Mouse (Mus musculus) limb, embryonic 14.5 days (tissue): ENCODE data around the gene Tmem259. TPM values are rescaled to one million over a fixed set of nuclear protein-coding genes. Genes with fewer than 3 reads are reported as not detected.

ENCODE experiments used
- ATAC-seq: fragments of 200-750 bp; cut with Nextera tagmentation; 2 replicates; pipeline ENCODE4 v1.8.0; 2017; ENCODE audit warnings: low read depth, moderate number of reproducible peaks, moderate TSS enrichment; ENCODE audit not compliant: low FRiP score
- DNase-seq: peaks from one replicate; pipeline ENCODE4 v3.0.0-alpha.2; 2015; ENCODE audit warnings: low spot score
- H3K27ac ChIP-seq: fragments of 300-500 bp; sonication (generic); replicated peaks from 2 replicates; pipeline ENCODE4 v1.5.1; 2014; ENCODE audit warnings: low read depth, mild to moderate bottlenecking, low read length, moderate library complexity, mixed read lengths
- H3K27me3 ChIP-seq: fragments of 300-500 bp; sonication (generic); 2 replicates; pipeline ENCODE4 v1.6.1; 2014; ENCODE audit warnings: low read length, mixed read lengths; ENCODE audit not compliant: control insufficient read depth, insufficient read depth
- H3K36me3 ChIP-seq: fragments of 300-500 bp; sonication (generic); 2 replicates; pipeline ENCODE4 v1.6.1; 2014; ENCODE audit warnings: mild to moderate bottlenecking, low read length, moderate library complexity, mixed read lengths; ENCODE audit not compliant: control insufficient read depth, insufficient read depth
- H3K4me1 ChIP-seq: fragments of 300-500 bp; sonication (generic); 2 replicates; pipeline ENCODE4 v1.6.1; 2014; ENCODE audit warnings: antibody characterized with exemption, low read length, mixed read lengths; ENCODE audit not compliant: control insufficient read depth, insufficient read depth
- H3K4me2 ChIP-seq: fragments of 300-500 bp; sonication (generic); replicated peaks from 2 replicates; pipeline ENCODE4 v1.6.1; 2014; ENCODE audit warnings: low read depth, mild to moderate bottlenecking, low read length, moderate library complexity; ENCODE audit not compliant: severe bottlenecking
- H3K4me3 ChIP-seq: fragments of 300-500 bp; sonication (generic); replicated peaks from 2 replicates; pipeline ENCODE4 v1.5.1; 2014; ENCODE audit warnings: low read length
- H3K9ac ChIP-seq: fragments of 300-500 bp; sonication (generic); 2 replicates; pipeline ENCODE4 v1.6.1; 2014; ENCODE audit warnings: mild to moderate bottlenecking, low read depth, low read length, moderate library complexity; ENCODE audit not compliant: severe bottlenecking
- H3K9me3 ChIP-seq: fragments of 300-500 bp; sonication (generic); 2 replicates; pipeline ENCODE4 v1.6.1; 2016; ENCODE audit warnings: low read length; ENCODE audit not compliant: control insufficient read depth
- POLR2A ChIP-seq: fragments of 200-500 bp; IDR thresholded peaks from 2 replicates; pipeline ENCODE4 v1.8.0; 2012; ENCODE audit warnings: inconsistent platforms, mild to moderate bottlenecking, moderate library complexity, borderline replicate concordance; ENCODE audit not compliant: insufficient read depth, insufficient read length; ENCODE audit errors: extremely low read depth
- WGBS: fragments of 180-500 bp; shearing (Covaris S2); extraction: QIAGEN DNeasy Blood & Tissue Kit; methylation state at CpG from one replicate; pipeline ENCODE4 v1.1.7; 2014; 5-methylcytosine and 5-hydroxymethylcytosine counted together
- polyA plus RNA-seq, 2 experiments: library from polyadenylated mRNA; depleted of rRNA in 1 of 2; stranded (reverse) in 1 of 2; unstranded in 1 of 2; fragments of >200 nt; fragmentation: Nextera tagmentation in 1 of 2; extraction: Ambion mirVana in 1 of 2; gene quantifications; 2 replicates each; pipeline versions ENCODE4 v1.2.1 to v1.2.3; 2012 to 2014

Tmem259 gene
- polyA plus RNA-seq, 2 experiments: 24.5 to 260 TPM

GRCm38 (mm10) chr10:79929967-79930825, 53.9 kb downstream of the Tmem259 start:
- H3K9ac ChIP-seq: no peak overlapping the region
- H3K27ac ChIP-seq: no peak overlapping the region
- peaks cover 37% of the 10 kb centered on the region for H3K4me1 ChIP-seq
- WGBS: 87% methylated on average over 18 of the region's 18 CpGs
- H3K36me3 ChIP-seq: peaks cover 38% of the 10 kb centered on the region
- no peak overlapping the region for H3K4me3 ChIP-seq
- no peaks in the 10 kb centered on the region for H3K27me3 ChIP-seq
- ATAC-seq (no peak), DNase-seq (no peak)
- H3K4me2 ChIP-seq: 0 out of 2 replicates have a peak overlapping the region, but pooled peaks have one; percentile 90
- H3K9me3 ChIP-seq: no peaks in the 10 kb centered on the region
- TF ChIP-seq POLR2A: no peak

DNA sequence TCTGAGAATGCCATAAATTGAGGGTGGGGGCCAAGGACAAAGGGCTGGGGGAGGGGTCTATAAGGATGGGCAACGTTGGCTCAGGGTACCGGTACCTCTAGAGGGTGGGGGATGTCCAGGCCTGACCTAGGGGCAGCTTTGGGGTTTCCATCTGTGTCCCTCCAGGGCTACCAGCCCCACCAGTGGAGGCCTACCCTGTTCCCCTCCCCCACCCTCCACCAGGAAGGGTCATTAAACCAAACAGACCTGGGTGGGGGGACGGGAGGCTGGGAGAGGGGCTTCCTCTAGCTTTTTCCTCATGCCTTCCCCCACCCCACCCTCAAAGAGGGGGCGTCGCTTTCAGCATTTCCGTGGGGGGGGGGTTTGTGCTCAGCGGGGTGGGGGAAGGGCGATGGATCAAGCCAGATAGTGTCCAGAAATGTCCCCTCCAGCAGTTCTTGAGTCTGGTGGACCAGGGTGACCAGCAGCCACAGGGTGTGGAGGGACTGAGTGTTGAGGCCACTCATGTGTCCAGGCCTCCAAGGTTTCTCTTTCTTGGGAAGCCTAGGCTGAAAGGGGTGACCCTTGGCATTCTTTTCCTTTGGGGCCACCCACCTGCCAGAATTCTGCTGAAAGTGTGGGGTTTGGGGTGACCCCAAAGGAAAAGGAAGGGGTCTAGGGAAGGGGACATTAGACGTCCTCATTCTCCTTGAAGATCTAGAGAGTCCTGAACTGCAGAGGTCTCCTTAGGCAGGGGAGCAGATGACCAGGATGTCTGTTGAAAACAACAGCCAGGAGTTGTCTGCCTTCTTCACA, 55.0 kb downstream of the Tmem259 start:
- Histone ChIP-seq H3K9me3 (no peaks in the 10 kb centered on the region), H3K4me2 (peak overlapping the region; percentile 90), H3K4me3 (peak overlapping the region; percentile 93), H3K27me3 (no peaks in the 10 kb centered on the region), H3K9ac (peak overlapping the region; percentile 87), H3K36me3 (peaks cover 34% of the 10 kb centered on the region), H3K4me1 (peaks cover 35% of the 10 kb centered on the region), H3K27ac (no peak overlapping the region)
- no peak for ATAC-seq
- no peak for TF ChIP-seq POLR2A
- 8% methylated on average over 9 of the region's 9 CpGs for WGBS
- DNase-seq: no peak

DNA sequence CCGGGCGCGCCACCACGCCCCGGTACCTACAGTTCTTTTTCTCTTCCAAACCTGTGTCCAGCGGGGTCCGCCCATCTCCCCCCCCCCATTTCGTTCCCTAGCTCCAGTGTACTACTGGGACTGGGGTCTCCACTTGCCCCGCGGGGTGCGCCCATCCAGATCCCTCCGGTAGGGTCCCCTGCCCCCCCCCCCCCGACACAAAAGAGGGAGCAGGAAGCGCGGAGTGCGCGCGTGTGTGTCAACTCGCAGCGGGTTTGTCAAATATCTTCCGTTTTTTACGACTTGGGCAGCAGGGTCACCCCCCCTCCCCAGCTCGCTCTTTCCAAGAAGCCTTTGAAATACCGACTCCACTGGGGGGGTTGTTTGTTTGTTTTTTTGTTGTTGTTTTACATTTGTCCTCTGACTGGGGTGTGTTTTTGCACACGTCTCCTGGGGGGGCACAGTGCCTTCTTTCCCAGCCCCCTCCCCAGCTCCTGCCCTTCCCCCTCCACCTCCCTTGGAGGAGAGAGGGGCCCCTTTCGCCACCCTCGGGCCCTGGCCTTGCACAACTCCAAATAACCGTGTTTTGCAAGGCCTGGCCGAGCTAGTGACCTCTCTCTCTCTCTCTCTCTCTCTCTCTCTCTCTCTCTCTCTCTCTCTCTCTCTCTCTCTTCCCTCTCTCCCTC, 56.0 kb downstream of the Tmem259 start:
- Histone ChIP-seq H3K4me2 (peak overlapping the region; percentile 90), H3K27ac (peak overlapping the region; percentile 89), H3K4me1 (peaks cover 34% of the 10 kb centered on the region), H3K27me3 (peaks cover 3% of the 10 kb centered on the region; the same call in 1 of the 2 replicates), H3K9ac (peak overlapping the region; percentile 87), H3K9me3 (no peaks in the 10 kb centered on the region), H3K4me3 (peak overlapping the region; percentile 93), H3K36me3 (peaks cover 26% of the 10 kb centered on the region)
- under 1% methylated on average over 26 of the region's 29 CpGs for WGBS
- ATAC-seq: no peak
- DNase-seq: no peak
- TF ChIP-seq POLR2A: no peak

- peak overlapping the region; percentile 93 for H3K4me3 ChIP-seq
- no peak for TF ChIP-seq POLR2A
- H3K36me3 ChIP-seq: peaks cover 20% of the 10 kb centered on the region
- no peaks in the 10 kb centered on the region for H3K9me3 ChIP-seq
- H3K9ac ChIP-seq: peak overlapping the region; percentile 87
- ATAC-seq (peak; percentile 38), DNase-seq (peak; percentile 52)
- peaks cover 27% of the 10 kb centered on the region for H3K4me1 ChIP-seq
- peak overlapping the region; percentile 90 for H3K4me2 ChIP-seq
- whole genome bisulfite sequencing: 2% methylated on average over 44 of the region's 54 CpGs
- H3K27me3 ChIP-seq: peaks cover 10% of the 10 kb centered on the region
- H3K27ac ChIP-seq: peak overlapping the region; percentile 89
Measured at GRCm38 (mm10) chr10:79927324-79928029, 56.7 kb downstream of the Tmem259 start.
